Mouse (Mus musculus): ENCODE data around the gene Zc3hc1. TPM values are rescaled to one million over a fixed set of nuclear protein-coding genes. Genes with fewer than 3 reads are reported as not detected.

Gene Zc3hc1
- total and polyA plus RNA-seq, 2 experiments from 2014 or later = 27.8 to 35.0 TPM

- ATAC-seq (ENCODE audit: insufficient read depth, low read depth) = no peak
- H3K27ac ChIP-seq (ENCODE audit: low read depth) = no peak overlapping the region
- peak; percentile 92 for DNase-seq (ENCODE audit: low spot score)
- WGBS = 23% methylated on average over 4 of the region's 4 CpGs
- peak overlapping the region; percentile 43 for H3K4me2 ChIP-seq (ENCODE audit: low read depth, low read length)
- no peak overlapping the region for H3K9ac ChIP-seq (replicated peaks; ENCODE audit: low read depth, low read length)
- H3K4me1 ChIP-seq (ENCODE audit: control insufficient read depth, insufficient read depth) = peaks cover 8% of the 10 kb centered on the region; the same call in 1 of the 2 replicates
- H3K27me3 ChIP-seq (ENCODE audit: control insufficient read depth, insufficient read depth, low read length) = no peaks in the 10 kb centered on the region
- TF ChIP-seq EP300 (IDR thresholded peaks at IDR 0.05; ENCODE audit: low read depth) (no peak), CTCF (IDR thresholded peaks at IDR 0.05; ENCODE audit: low read depth) (peak; percentile 97)
- no peaks in the 10 kb centered on the region for H3K9me3 ChIP-seq (replicated peaks; ENCODE audit: control insufficient read depth, low read length)
- no peaks in the 10 kb centered on the region for H3K36me3 ChIP-seq (replicated peaks; ENCODE audit: control insufficient read depth, insufficient read depth, low read length)
- H3K4me3 ChIP-seq (ENCODE audit: low read depth, low read length) = 0 out of 2 replicates have a peak overlapping the region, but pooled peaks have one; percentile 18
Observed at GRCm38 (mm10) chr6:30403465-30403864, 12.6 kb upstream of the Zc3hc1 start.

DNA sequence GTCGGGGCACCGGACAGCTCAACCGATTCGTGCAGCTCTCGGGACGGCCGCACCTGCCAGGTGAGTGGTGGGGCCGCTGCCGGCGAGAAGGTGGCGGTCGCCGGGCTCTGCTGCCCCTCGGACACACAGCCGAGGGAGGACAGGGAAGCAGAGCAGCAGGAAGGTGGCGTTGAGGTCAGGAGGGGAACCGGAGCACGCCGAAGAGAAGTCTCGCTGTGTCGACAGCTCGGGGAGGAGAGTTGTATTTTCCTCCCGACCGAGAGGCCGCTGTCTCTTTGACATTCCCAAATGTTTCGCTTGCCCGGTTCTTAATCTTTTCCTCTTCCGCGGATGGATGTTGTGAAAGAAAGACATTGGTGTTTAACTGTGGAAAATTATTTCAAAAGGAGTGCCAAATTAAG lies 11.3 kb upstream of the Zc3hc1 start:
- peaks cover 8% of the 10 kb centered on the region; the same call in 1 of the 2 replicates for H3K4me1 ChIP-seq (ENCODE audit: control insufficient read depth, insufficient read depth)
- no peaks in the 10 kb centered on the region for H3K9me3 ChIP-seq (replicated peaks; ENCODE audit: control insufficient read depth, low read length)
- no peaks in the 10 kb centered on the region for H3K27me3 ChIP-seq (ENCODE audit: control insufficient read depth, insufficient read depth, low read length)
- no peaks in the 10 kb centered on the region for H3K36me3 ChIP-seq (replicated peaks; ENCODE audit: control insufficient read depth, insufficient read depth, low read length)
- peak overlapping the region; percentile 93 for H3K27ac ChIP-seq (ENCODE audit: low read depth)
- peak overlapping the region; percentile 62 for H3K4me2 ChIP-seq (ENCODE audit: low read depth, low read length)
- ATAC-seq (ENCODE audit: insufficient read depth, low read depth) (peak; percentile 19), DNase-seq (ENCODE audit: low spot score) (peak; percentile 56)
- peak overlapping the region; percentile 94 for H3K9ac ChIP-seq (replicated peaks; ENCODE audit: low read depth, low read length)
- under 1% methylated on average over 29 of the region's 29 CpGs for WGBS
- TF ChIP-seq EP300 (IDR thresholded peaks at IDR 0.05; ENCODE audit: low read depth) (no peak), CTCF (IDR thresholded peaks at IDR 0.05; ENCODE audit: low read depth) (no peak)
- peak overlapping the region; percentile 99 for H3K4me3 ChIP-seq (ENCODE audit: low read depth, low read length)

GRCm38 (mm10) chr6:30401308-30402015 lies 10.6 kb upstream of the Zc3hc1 start, which contains the start of gene Klhdc10:
Klhdc10 (plus strand) TSS chr6:30401868.
- TF ChIP-seq EP300 (IDR thresholded peaks at IDR 0.05; ENCODE audit: low read depth) (peak; percentile 96), CTCF (IDR thresholded peaks at IDR 0.05; ENCODE audit: low read depth) (peak; percentile 11; the same call in 1 of the 2 replicates)
- DNase-seq (ENCODE audit: low spot score) = peak; percentile 99
- WGBS = under 1% methylated on average over 41 of the region's 41 CpGs

DNA sequence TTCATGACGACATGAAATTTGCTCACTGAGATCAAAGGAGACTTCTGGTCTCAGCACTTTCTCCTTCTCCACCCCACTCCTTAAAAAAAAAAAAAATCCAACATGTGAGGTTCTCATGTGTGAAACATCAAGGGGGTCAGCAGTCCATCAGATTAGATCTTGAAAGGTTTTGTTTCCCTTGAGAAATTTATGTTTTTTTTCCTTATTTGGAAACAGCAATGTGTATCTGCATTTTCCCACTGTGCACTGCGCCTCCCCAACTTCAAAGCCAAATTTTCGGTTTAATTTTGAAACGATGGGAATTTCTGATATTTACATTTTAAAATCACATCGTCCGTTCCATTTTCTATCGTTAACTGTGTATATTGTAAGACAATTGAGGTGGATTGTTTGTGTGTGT lies 9.9 kb upstream of the Zc3hc1 start:
- Histone ChIP-seq H3K9ac (replicated peaks; ENCODE audit: low read depth, low read length) (peak overlapping the region; percentile 94), H3K4me2 (ENCODE audit: low read depth, low read length) (peak overlapping the region; percentile 71), H3K27me3 (ENCODE audit: control insufficient read depth, insufficient read depth, low read length) (no peaks in the 10 kb centered on the region), H3K36me3 (replicated peaks; ENCODE audit: control insufficient read depth, insufficient read depth, low read length) (no peaks in the 10 kb centered on the region), H3K9me3 (replicated peaks; ENCODE audit: control insufficient read depth, low read length) (no peaks in the 10 kb centered on the region), H3K27ac (ENCODE audit: low read depth) (peak overlapping the region; percentile 89), H3K4me3 (ENCODE audit: low read depth, low read length) (peak overlapping the region; percentile 99), H3K4me1 (ENCODE audit: control insufficient read depth, insufficient read depth) (peaks cover 8% of the 10 kb centered on the region; the same call in 1 of the 2 replicates)
- DNase-seq (ENCODE audit: low spot score) (no peak), ATAC-seq (ENCODE audit: insufficient read depth, low read depth) (no peak)
- 9% methylated on average over 7 of the region's 7 CpGs for WGBS
- TF ChIP-seq CTCF (IDR thresholded peaks at IDR 0.05; ENCODE audit: low read depth) (no peak), EP300 (IDR thresholded peaks at IDR 0.05; ENCODE audit: low read depth) (no peak)

More at GRCm38 (mm10) chr6:30401308-30402015, 10.6 kb upstream of the Zc3hc1 start, which contains the start of gene Klhdc10:
- ATAC-seq (ENCODE audit: insufficient read depth, low read depth) = peak; percentile 100
- H3K4me1 ChIP-seq (ENCODE audit: control insufficient read depth, insufficient read depth) = peaks cover 8% of the 10 kb centered on the region; the same call in 1 of the 2 replicates
- peak within 1 kb of the TSS; percentile 93 for H3K27ac ChIP-seq (ENCODE audit: low read depth)
- no peaks in the 10 kb centered on the region for H3K9me3 ChIP-seq (replicated peaks; ENCODE audit: control insufficient read depth, low read length)
- peak within 1 kb of the TSS; percentile 99 for H3K4me3 ChIP-seq (ENCODE audit: low read depth, low read length)
- H3K9ac ChIP-seq (replicated peaks; ENCODE audit: low read depth, low read length) = peak within 1 kb of the TSS; percentile 94
- H3K4me2 ChIP-seq (ENCODE audit: low read depth, low read length) = peak within 1 kb of the TSS; percentile 71
- no peaks in the 10 kb centered on the region for H3K27me3 ChIP-seq (ENCODE audit: control insufficient read depth, insufficient read depth, low read length)
- H3K36me3 ChIP-seq (replicated peaks; ENCODE audit: control insufficient read depth, insufficient read depth, low read length) = no peaks in the 10 kb centered on the region

DNA sequence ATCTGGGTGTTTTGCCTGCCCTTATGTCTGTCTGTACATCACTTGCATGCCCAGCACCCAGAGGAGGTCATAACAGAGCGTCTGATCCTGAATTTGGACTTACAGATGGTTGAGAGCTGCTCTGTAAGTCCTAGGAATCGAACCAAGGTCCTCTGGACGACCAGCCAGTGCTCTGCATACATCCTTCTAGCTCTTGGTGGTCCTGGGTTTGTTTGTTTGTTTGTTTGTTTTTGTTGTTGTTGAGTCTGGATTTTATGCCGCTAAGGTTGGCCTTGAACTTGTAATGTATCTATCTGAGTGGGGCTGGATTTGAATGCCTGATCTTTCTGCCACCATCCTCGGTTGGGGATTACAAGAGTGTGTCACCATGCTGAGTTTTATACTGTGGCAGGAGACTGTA lies 9.3 kb upstream of the Zc3hc1 start:
- no peak for TF ChIP-seq CTCF (IDR thresholded peaks at IDR 0.05; ENCODE audit: low read depth)
- no peak for TF ChIP-seq EP300 (IDR thresholded peaks at IDR 0.05; ENCODE audit: low read depth)
- Histone ChIP-seq H3K4me3 (ENCODE audit: low read depth, low read length) (no peak overlapping the region), H3K4me2 (ENCODE audit: low read depth, low read length) (no peak overlapping the region), H3K4me1 (ENCODE audit: control insufficient read depth, insufficient read depth) (peaks cover 8% of the 10 kb centered on the region; the same call in 1 of the 2 replicates), H3K9ac (replicated peaks; ENCODE audit: low read depth, low read length) (no peak overlapping the region), H3K36me3 (replicated peaks; ENCODE audit: control insufficient read depth, insufficient read depth, low read length) (no peaks in the 10 kb centered on the region), H3K9me3 (replicated peaks; ENCODE audit: control insufficient read depth, low read length) (no peaks in the 10 kb centered on the region), H3K27me3 (ENCODE audit: control insufficient read depth, insufficient read depth, low read length) (no peaks in the 10 kb centered on the region), H3K27ac (ENCODE audit: low read depth) (no peak overlapping the region)
- whole genome bisulfite sequencing = 72% methylated on average over 5 of the region's 5 CpGs
- DNase-seq (ENCODE audit: low spot score) (no peak), ATAC-seq (ENCODE audit: insufficient read depth, low read depth) (no peak)

Data from heart, postnatal 0 days (tissue).